Mouse (Mus musculus) MEL (cell line): ENCODE data around the gene Slc39a9. TPM values are rescaled to one million over a fixed set of nuclear protein-coding genes. Genes with fewer than 3 reads are reported as not detected.

Experiments
- DNase-seq: peaks from one replicate; pipeline ENCODE4 v3.0.0; 2011; ENCODE audit warnings: low read depth, low spot score
- H3K27ac ChIP-seq: 2 replicates; pipeline ENCODE4 v1.5.1; 2012; ENCODE audit warnings: low read depth, mild to moderate bottlenecking, control low read depth, low read length, moderate library complexity; ENCODE audit not compliant: control insufficient read depth
- H3K27me3 ChIP-seq, 2 experiments: fragments of 150-350 bp in 1 of 2; sonication (generic) in 1 of 2; 2 replicates each; pipeline ENCODE4 v1.6.1; 2012; ENCODE audit warnings: low read length in 2 of 2, mild to moderate bottlenecking in 2 of 2, improper control_type of control experiment in 1 of 2, moderate library complexity in 1 of 2; ENCODE audit not compliant: insufficient read depth in 2 of 2, control insufficient read depth in 1 of 2
- H3K36me3 ChIP-seq, 2 experiments: 2 replicates each; pipeline ENCODE4 v1.6.1; 2012 to 2014; ENCODE audit warnings: low read length in 2 of 2, improper control_type of control experiment in 1 of 2, inconsistent platforms in 1 of 2, mild to moderate bottlenecking in 1 of 2; ENCODE audit not compliant: insufficient read depth in 2 of 2, control insufficient read depth in 1 of 2
- H3K4me1 ChIP-seq, 2 experiments: fragments of 150-350 bp in 1 of 2; sonication (generic) in 1 of 2; 2 replicates each; pipeline ENCODE4 v1.6.1; 2012; ENCODE audit warnings: low read length in 2 of 2, improper control_type of control experiment in 1 of 2, mild to moderate bottlenecking in 1 of 2; ENCODE audit not compliant: insufficient read depth in 2 of 2, control insufficient read depth in 1 of 2
- H3K4me3 ChIP-seq, 2 experiments: fragments of 150-350 bp in 1 of 2; sonication (generic) in 1 of 2; 2 replicates each; pipeline ENCODE4 v1.5.1; 2012; ENCODE audit warnings: low read depth in 2 of 2, low read length in 2 of 2, mild to moderate bottlenecking in 2 of 2, moderate library complexity in 2 of 2, control low read depth in 1 of 2, improper control_type of control experiment in 1 of 2; ENCODE audit not compliant: control insufficient read depth in 1 of 2, insufficient read depth in 1 of 2
- H3K79me2 ChIP-seq: 2 replicates; pipeline ENCODE4 v1.6.1; 2012; ENCODE audit warnings: mild to moderate bottlenecking, low read length, moderate library complexity; ENCODE audit not compliant: control insufficient read depth, poor library complexity, insufficient read depth
- H3K9ac ChIP-seq: 2 replicates; pipeline ENCODE4 v1.6.1; 2012; ENCODE audit warnings: low read depth, mild to moderate bottlenecking, control low read depth, low read length, moderate library complexity; ENCODE audit not compliant: control insufficient read depth, poor library complexity, severe bottlenecking
- H3K9me3 ChIP-seq: fragments of 150-350 bp; sonication (generic); replicated peaks from 2 replicates; pipeline ENCODE4 v1.6.1; 2012; ENCODE audit warnings: mild to moderate bottlenecking, low read length, improper control_type of control experiment, moderate library complexity; ENCODE audit not compliant: insufficient read depth
- BHLHE40 ChIP-seq: IDR thresholded peaks from 2 replicates; pipeline ENCODE4 v1.6.1; 2012; ENCODE audit warnings: low read depth, mild to moderate bottlenecking, inconsistent platforms, low read length, improper control_type of control experiment, borderline replicate concordance
- CHD1 ChIP-seq: IDR thresholded peaks from 2 replicates; pipeline ENCODE4 v1.6.1; 2012; ENCODE audit warnings: low read depth, mild to moderate bottlenecking, inconsistent platforms, low read length, improper control_type of control experiment
- CHD2 ChIP-seq: IDR thresholded peaks from 2 replicates; pipeline ENCODE4 v1.6.1; 2011; ENCODE audit warnings: low read length, improper control_type of control experiment
- CTCF ChIP-seq, 3 experiments: IDR thresholded peaks in 2 of 3; conservative IDR thresholded peaks in 1 of 3; 2 replicates each; pipeline ENCODE4 v1.5.1; 2011 to 2012; ENCODE audit warnings: low read length in 3 of 3, low read depth in 2 of 3, mild to moderate bottlenecking in 2 of 3, improper control_type of control experiment in 1 of 3, inconsistent platforms in 1 of 3, mixed read lengths in 1 of 3, moderate library complexity in 1 of 3; ENCODE audit not compliant: control insufficient read depth in 1 of 3, insufficient read depth in 1 of 3, poor library complexity in 1 of 3, severe bottlenecking in 1 of 3
- E2F4 ChIP-seq: IDR thresholded peaks from 2 replicates; pipeline ENCODE4 v1.6.1; 2011; ENCODE audit warnings: low read depth, low read length, improper control_type of control experiment, borderline replicate concordance
- ELF1 ChIP-seq: IDR thresholded peaks from 2 replicates; pipeline ENCODE4 v1.6.1; 2014; ENCODE audit warnings: low read depth, mild to moderate bottlenecking, inconsistent platforms, low read length, improper control_type of control experiment, moderate library complexity
- EP300 ChIP-seq, 2 experiments: IDR thresholded peaks; 2 replicates each; pipeline ENCODE4 v1.6.1; 2011; ENCODE audit warnings: improper control_type of control experiment in 2 of 2, low read length in 2 of 2, low read depth in 1 of 2, mild to moderate bottlenecking in 1 of 2
- ETS1 ChIP-seq: IDR thresholded peaks from 2 replicates; pipeline ENCODE4 v1.6.1; 2012; ENCODE audit warnings: low read depth, mild to moderate bottlenecking, inconsistent platforms, low read length, improper control_type of control experiment, moderate library complexity
- GABPA ChIP-seq: IDR thresholded peaks from 2 replicates; pipeline ENCODE4 v1.6.1; 2012; ENCODE audit warnings: low read depth, mild to moderate bottlenecking, inconsistent platforms, low read length, improper control_type of control experiment, moderate library complexity
- GATA1 ChIP-seq: IDR thresholded peaks from 2 replicates; pipeline ENCODE4 v1.6.1; 2011; ENCODE audit warnings: low read depth, low read length, improper control_type of control experiment
- HCFC1 ChIP-seq: IDR thresholded peaks from 2 replicates; pipeline ENCODE4 v1.6.1; 2012; ENCODE audit warnings: low read depth, mild to moderate bottlenecking, inconsistent platforms, low read length, improper control_type of control experiment, moderate library complexity
- JUND ChIP-seq: IDR thresholded peaks from 2 replicates; pipeline ENCODE4 v1.6.1; 2011; ENCODE audit warnings: low read depth, mild to moderate bottlenecking, improper control_type of control experiment, low read length
- KAT2A ChIP-seq: conservative IDR thresholded peaks from 2 replicates; pipeline ENCODE4 v1.6.1; 2012; ENCODE audit warnings: low read depth, low read length, improper control_type of control experiment, inconsistent platforms
- MAFK ChIP-seq: IDR thresholded peaks from 2 replicates; pipeline ENCODE4 v1.6.1; 2011; ENCODE audit warnings: low read depth, mild to moderate bottlenecking, low read length, improper control_type of control experiment, borderline replicate concordance
- MAX ChIP-seq: IDR thresholded peaks from 2 replicates; pipeline ENCODE4 v1.6.1; 2011; ENCODE audit warnings: low read length, improper control_type of control experiment
- MAZ ChIP-seq: IDR thresholded peaks from 2 replicates; pipeline ENCODE4 v1.6.1; 2012; ENCODE audit warnings: low read depth, mild to moderate bottlenecking, inconsistent platforms, low read length, improper control_type of control experiment
- MXI1 ChIP-seq: IDR thresholded peaks from 2 replicates; pipeline ENCODE4 v1.6.1; 2011; ENCODE audit warnings: mild to moderate bottlenecking, low read depth, low read length, improper control_type of control experiment
- MYB ChIP-seq: IDR thresholded peaks from 2 replicates; pipeline ENCODE4 v1.6.1; 2011; ENCODE audit warnings: mild to moderate bottlenecking, low read depth, low read length, improper control_type of control experiment
- MYC ChIP-seq: IDR thresholded peaks from 2 replicates; pipeline ENCODE4 v1.6.1; 2011; ENCODE audit warnings: low read depth, mild to moderate bottlenecking, low read length, improper control_type of control experiment, moderate library complexity
- NELFE ChIP-seq: IDR thresholded peaks from 2 replicates; pipeline ENCODE4 v1.6.1; 2011; ENCODE audit warnings: low read depth, low read length, improper control_type of control experiment
- POLR2A ChIP-seq, 2 experiments: IDR thresholded peaks; 2 replicates each; pipeline ENCODE4 v1.6.1; 2011 to 2012; ENCODE audit warnings: low read length in 2 of 2, mild to moderate bottlenecking in 2 of 2, control low read depth in 1 of 2, improper control_type of control experiment in 1 of 2, low read depth in 1 of 2, moderate library complexity in 1 of 2; ENCODE audit not compliant: control insufficient read depth in 1 of 2, insufficient read depth in 1 of 2, poor library complexity in 1 of 2
- POLR2AphosphoS2 ChIP-seq: IDR thresholded peaks from 2 replicates; pipeline ENCODE4 v1.6.1; 2011; ENCODE audit warnings: low read length, improper control_type of control experiment
- POLR2AphosphoS5 ChIP-seq: IDR thresholded peaks from 2 replicates; pipeline ENCODE4 v1.6.1; 2012; ENCODE audit warnings: low read depth, borderline replicate concordance, mild to moderate bottlenecking, inconsistent platforms, low read length, moderate library complexity, mixed read lengths
- RCOR1 ChIP-seq: IDR thresholded peaks from 2 replicates; pipeline ENCODE4 v1.6.1; 2012; ENCODE audit warnings: low read depth, mild to moderate bottlenecking, inconsistent platforms, low read length, improper control_type of control experiment
- SIN3A ChIP-seq: IDR thresholded peaks from 2 replicates; pipeline ENCODE4 v1.6.1; 2012; ENCODE audit warnings: low read length, improper control_type of control experiment, inconsistent platforms
- SMC3 ChIP-seq: IDR thresholded peaks from 2 replicates; pipeline ENCODE4 v1.6.1; 2011; ENCODE audit warnings: low read depth, low read length, improper control_type of control experiment
- TAL1 ChIP-seq: IDR thresholded peaks from 2 replicates; pipeline ENCODE4 v1.6.1; 2012; ENCODE audit warnings: mild to moderate bottlenecking, inconsistent platforms, low read length, moderate library complexity, mixed read lengths
- TBP ChIP-seq: IDR thresholded peaks from 2 replicates; pipeline ENCODE4 v1.8.0; 2011; ENCODE audit warnings: low read depth, low read length, improper control_type of control experiment
- TCF12 ChIP-seq: IDR thresholded peaks from 2 replicates; pipeline ENCODE4 v1.6.1; 2014; ENCODE audit warnings: low read depth, mild to moderate bottlenecking, inconsistent platforms, low read length, improper control_type of control experiment, moderate library complexity
- USF1 ChIP-seq: IDR thresholded peaks from 2 replicates; pipeline ENCODE4 v1.6.1; 2014; ENCODE audit warnings: low read depth, mild to moderate bottlenecking, inconsistent platforms, low read length, improper control_type of control experiment, moderate library complexity
- ZC3H11A ChIP-seq: IDR thresholded peaks from 2 replicates; pipeline ENCODE4 v1.6.1; 2012; ENCODE audit warnings: low read depth, mild to moderate bottlenecking, inconsistent platforms, low read length, improper control_type of control experiment
- ZKSCAN1 ChIP-seq: IDR thresholded peaks from 2 replicates; pipeline ENCODE4 v1.6.1; 2012; ENCODE audit warnings: low read depth, mild to moderate bottlenecking, inconsistent platforms, low read length, improper control_type of control experiment, moderate library complexity
- ZMIZ1 ChIP-seq: IDR thresholded peaks from 2 replicates; pipeline ENCODE4 v1.6.1; 2012; ENCODE audit warnings: low read depth, mild to moderate bottlenecking, inconsistent platforms, low read length, improper control_type of control experiment, moderate library complexity
- polyA plus RNA-seq, 2 experiments: library from polyadenylated mRNA; stranded (reverse) in 1 of 2; unstranded in 1 of 2; fragments of >175 nt in 1 of 2; fragments of >200 nt in 1 of 2; gene quantifications; 2 replicates each; pipeline versions ENCODE4 v1.2.1 to v1.2.4; 2012; ENCODE audit warnings: low replicate concordance in 2 of 2, low read depth in 1 of 2; ENCODE audit not compliant: insufficient read length in 2 of 2, insufficient read depth in 1 of 2, missing spikeins in 1 of 2
- total RNA-seq: library from RNA; depleted of rRNA; stranded (reverse); fragments of 300-350 nt; gene quantifications from 2 replicates; pipeline ENCODE4 v1.2.3, GENCODE M21; 2012

The Slc39a9 gene
- total and polyA plus RNA-seq, 3 experiments, result 13.1 to 34.4 TPM; not detected in 1

DNA sequence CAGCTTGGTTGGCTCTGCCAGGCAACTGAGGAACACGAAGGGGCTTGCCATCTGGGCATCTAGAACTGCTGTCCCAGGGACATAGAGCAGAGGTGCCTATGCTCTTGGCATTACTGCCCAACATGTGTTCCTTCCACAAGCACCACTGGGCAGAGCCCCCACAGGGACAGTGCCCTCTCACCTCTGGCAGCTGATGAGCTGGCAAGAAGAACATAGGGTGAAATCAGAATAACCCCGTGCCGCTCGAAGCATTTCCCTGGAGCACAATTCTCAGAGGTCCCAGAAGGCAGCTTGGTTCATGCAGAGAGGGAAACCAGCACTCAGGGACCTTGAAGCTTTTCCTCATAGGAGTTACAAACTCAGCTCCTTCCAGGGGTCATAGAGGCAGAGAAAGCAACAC lies 48.9 kb upstream of the Slc39a9 start:
- Histone ChIP-seq H3K4me1 (peaks cover 19 to 36% of the 10 kb centered on the region in 2 experiments), H3K79me2 (no peaks in the 10 kb centered on the region), H3K27me3 (no peaks in the 10 kb centered on the region), H3K9ac (no peak overlapping the region), H3K4me3 (no peak overlapping the region), H3K9me3 (no peaks in the 10 kb centered on the region), H3K36me3 (peaks cover 0 to 34% of the 10 kb centered on the region in 2 experiments; a peak in 2 of 4 replicates), H3K27ac (peak overlapping the region; percentile 10)
- no peak for TF ChIP-seq MXI1
- no peak for TF ChIP-seq TCF12
- TF ChIP-seq TAL1, result no peak
- DNase-seq, result no peak

DNA sequence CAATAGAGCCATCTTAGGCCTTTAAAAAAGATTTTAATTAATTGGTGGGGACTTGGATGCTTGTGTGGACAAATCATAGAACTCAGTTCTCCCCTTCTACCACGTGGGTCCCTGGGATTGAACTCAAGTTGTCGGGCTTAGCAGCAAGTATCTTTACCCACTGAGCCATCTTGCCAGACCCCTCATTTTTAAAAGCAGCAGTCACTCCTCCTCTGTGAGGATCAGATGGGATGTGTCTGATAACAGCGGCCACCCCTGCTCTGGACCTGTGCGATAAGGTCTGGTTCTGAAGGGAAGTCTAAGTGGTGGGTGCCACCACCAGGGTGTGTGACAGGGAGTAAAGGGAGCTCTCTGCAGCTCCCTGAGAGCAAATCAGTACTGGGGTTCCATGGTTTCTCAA lies 48.1 kb upstream of the Slc39a9 start:
- H3K36me3 ChIP-seq, result peaks cover 0 to 34% of the 10 kb centered on the region in 2 experiments; a peak in 2 of 4 replicates
- peaks cover 22 to 41% of the 10 kb centered on the region in 2 experiments for H3K4me1 ChIP-seq
- H3K9me3 ChIP-seq, result no peaks in the 10 kb centered on the region
- no peak overlapping the region for H3K27ac ChIP-seq
- peak; percentile 71 for DNase-seq
- no peaks in the 10 kb centered on the region for H3K27me3 ChIP-seq
- H3K4me3 ChIP-seq, result no peak overlapping the region
- H3K9ac ChIP-seq, result no peak overlapping the region
- no peaks in the 10 kb centered on the region for H3K79me2 ChIP-seq
- TF ChIP-seq POLR2AphosphoS5, result no peak
- peak; percentile 85 for TF ChIP-seq GATA1
- peak; percentile 57 for TF ChIP-seq RCOR1
- peak; percentile 23; the same call in 1 of the 2 replicates for TF ChIP-seq MXI1
- no peak for TF ChIP-seq CHD2
- TF ChIP-seq ELF1, result no peak
- peak; percentile 62 for TF ChIP-seq USF1
- TF ChIP-seq TBP, result peak; percentile 82
- TF ChIP-seq TCF12, result peak; percentile 92
- TF ChIP-seq SIN3A, result no peak
- 0 out of 6 replicates have a peak, but pooled peaks of 1 of the 3 experiments have one; percentile 5 for TF ChIP-seq CTCF (IDR thresholded peaks at IDR 0.05 in 2 of 3, conservative IDR thresholded peaks at IDR 0.05 in 1 of 3; ENCODE audit: control insufficient read depth in 1 of 3, insufficient read depth in 1 of 3, low read depth in 2 of 3, low read length in 3 of 3, poor library complexity in 1 of 3, severe bottlenecking in 1 of 3)
- TF ChIP-seq ZC3H11A, result 0 out of 2 replicates have a peak, but pooled peaks have one; percentile 1
- TF ChIP-seq ZKSCAN1, result no peak
- no peak for TF ChIP-seq GABPA
- peak; percentile 74; the same call in 1 of the 2 replicates for TF ChIP-seq MAZ
- TF ChIP-seq E2F4, result no peak
- no peak for TF ChIP-seq NELFE
- TF ChIP-seq KAT2A, result no peak
- no peak for TF ChIP-seq SMC3
- TF ChIP-seq JUND, result no peak
- TF ChIP-seq ZMIZ1, result no peak
- no peak for TF ChIP-seq MYC
- TF ChIP-seq CHD1, result no peak
- TF ChIP-seq MYB, result no peak
- no peak for TF ChIP-seq POLR2A (IDR thresholded peaks at IDR 0.05; ENCODE audit: control insufficient read depth in 1 of 2, insufficient read depth in 1 of 2, low read depth in 1 of 2, low read length in 2 of 2, poor library complexity in 1 of 2)
- no peak for TF ChIP-seq POLR2AphosphoS2
- TF ChIP-seq MAFK, result peak; percentile 37; the same call in 1 of the 2 replicates
- TF ChIP-seq MAX, result peak; percentile 53; the same call in 1 of the 2 replicates
- TF ChIP-seq EP300 (IDR thresholded peaks at IDR 0.05; ENCODE audit: low read depth in 1 of 2, low read length in 2 of 2), result peak; percentile 79 to 85
- TF ChIP-seq HCFC1, result 0 out of 2 replicates have a peak, but pooled peaks have one; percentile 20
- no peak for TF ChIP-seq BHLHE40
- TF ChIP-seq ETS1, result peak; percentile 49; the same call in 1 of the 2 replicates
